Mouse (Mus musculus): ENCODE data around the gene 6030458C11Rik.

- no peak for TF ChIP-seq POLR2A (IDR thresholded peaks at IDR 0.05; ENCODE audit: borderline replicate concordance, extremely low read depth, insufficient read depth, insufficient read length, poor library complexity, severe bottlenecking)
- no peak for TF ChIP-seq CTCF (IDR thresholded peaks at IDR 0.05; ENCODE audit: borderline replicate concordance, extremely low read depth, insufficient read depth, insufficient read length)
Measured at GRCm38 (mm10) chr15:12858645-12859044, 34.2 kb upstream of the 6030458C11Rik start.
